Mouse (Mus musculus) myocyte (in vitro differentiated cells): Measurements from ENCODE around the gene Prpf8. TPM values are rescaled to one million over a fixed set of nuclear protein-coding genes. Genes with fewer than 3 reads are reported as not detected.
"Not testable (repeated sequence)": the region's sequence is repeated elsewhere in the genome, so short reads cannot be mapped to it uniquely, and the experiment has no call there.

Experiments
- H3K27me3 ChIP-seq: one replicate; pipeline ENCODE4 v1.6.1; 2011; ENCODE audit not compliant: control insufficient read depth, insufficient read depth, insufficient read length
- H3K36me3 ChIP-seq: one replicate; pipeline ENCODE4 v1.6.1; 2011; ENCODE audit not compliant: control insufficient read depth, insufficient read depth
- H3K4me2 ChIP-seq: one replicate; pipeline ENCODE4 v1.6.1; 2011; ENCODE audit warnings: low read depth, control low read depth
- H3K4me3 ChIP-seq: one replicate; pipeline ENCODE4 v1.5.1; 2011; ENCODE audit warnings: mild to moderate bottlenecking, control low read depth, moderate library complexity
- H3K79me2 ChIP-seq: one replicate; pipeline ENCODE4 v1.6.1; 2011; ENCODE audit not compliant: control insufficient read depth, insufficient read depth
- H3ac ChIP-seq: one replicate; pipeline ENCODE4 v1.6.1; 2011; ENCODE audit not compliant: control insufficient read depth, insufficient read length
- CEBPB ChIP-seq: IDR thresholded peaks from 2 replicates; pipeline ENCODE4 v1.6.1; 2011; ENCODE audit warnings: mild to moderate bottlenecking, moderate library complexity; ENCODE audit not compliant: poor library complexity, insufficient read depth, severe bottlenecking
- E2F4 ChIP-seq: IDR thresholded peaks from one replicate; pipeline ENCODE4 v1.6.1; 2011; ENCODE audit warnings: mild to moderate bottlenecking, control low read depth, moderate library complexity; ENCODE audit not compliant: insufficient read depth
- MAX ChIP-seq: IDR thresholded peaks from one replicate; pipeline ENCODE4 v1.6.1; 2011; ENCODE audit warnings: low read depth, mild to moderate bottlenecking, control low read depth
- MYOD1 ChIP-seq, 3 experiments: IDR thresholded peaks; one replicate each; pipeline ENCODE4 v1.6.1; 2011; ENCODE audit warnings: control low read depth in 2 of 3, low read depth in 2 of 3, mild to moderate bottlenecking in 2 of 3, moderate library complexity in 1 of 3; ENCODE audit not compliant: insufficient read length in 2 of 3, control insufficient read depth in 1 of 3
- MYOG ChIP-seq, 3 experiments: IDR thresholded peaks; one replicate each; pipeline ENCODE4 v1.6.1; 2011; ENCODE audit warnings: control low read depth in 2 of 3, low read depth in 2 of 3, mild to moderate bottlenecking in 2 of 3; ENCODE audit not compliant: insufficient read length in 2 of 3, control insufficient read depth in 1 of 3, insufficient read depth in 1 of 3
- POLR2A ChIP-seq: IDR thresholded peaks from one replicate; pipeline ENCODE4 v1.6.1; 2011; ENCODE audit warnings: low read depth, mild to moderate bottlenecking, control low read depth, moderate library complexity; ENCODE audit not compliant: insufficient read length
- POLR2AphosphoS2 ChIP-seq: IDR thresholded peaks from one replicate; pipeline ENCODE4 v1.6.1; 2011; ENCODE audit warnings: low read depth, control low read depth; ENCODE audit not compliant: insufficient read length
- REST ChIP-seq: IDR thresholded peaks from one replicate; pipeline ENCODE4 v1.6.1; 2011; ENCODE audit warnings: mild to moderate bottlenecking, control low read depth, moderate library complexity; ENCODE audit not compliant: insufficient read depth, insufficient read length
- SRF ChIP-seq: IDR thresholded peaks from one replicate; pipeline ENCODE4 v1.6.1; 2011; ENCODE audit warnings: low read depth; ENCODE audit not compliant: control insufficient read depth, insufficient read length
- TCF12 ChIP-seq: IDR thresholded peaks from one replicate; pipeline ENCODE4 v1.6.1; 2011; ENCODE audit warnings: mild to moderate bottlenecking, control low read depth; ENCODE audit not compliant: poor library complexity, insufficient read depth, severe bottlenecking
- TCF3 ChIP-seq: IDR thresholded peaks from one replicate; pipeline ENCODE4 v1.6.1; 2011; ENCODE audit warnings: low read depth, control low read depth; ENCODE audit not compliant: insufficient read length
- USF1 ChIP-seq: IDR thresholded peaks from one replicate; pipeline ENCODE4 v1.6.1; 2011; ENCODE audit warnings: low read depth, mild to moderate bottlenecking, control low read depth, moderate library complexity
- polyA plus RNA-seq: library from polyadenylated mRNA; unstranded; fragments of >200 nt; fragmentation: generic; extraction: Trizol; gene quantifications from one replicate; pipeline ENCODE4 v1.2.1, GENCODE M21; 2012; ENCODE audit warnings: missing spikeins

Prpf8 gene
- polyA plus RNA-seq, 1 experiment, result 93.0 TPM

GRCm38 (mm10) chr11:75551961-75552441, 65.4 kb downstream of the Prpf8 start:
- TF ChIP-seq POLR2AphosphoS2, result no peak
- peak; percentile 6 for TF ChIP-seq MAX
- TF ChIP-seq MYOG (IDR thresholded peaks at IDR 0.05; ENCODE audit: control insufficient read depth in 1 of 3, insufficient read depth in 1 of 3, insufficient read length in 2 of 3, low read depth in 2 of 3), result peak; percentile 80 to 99 (median 95)
- no peak for TF ChIP-seq E2F4
- peak; percentile 90 for TF ChIP-seq TCF3
- TF ChIP-seq POLR2A, result peak; percentile 34
- TF ChIP-seq MYOD1 (IDR thresholded peaks at IDR 0.05; ENCODE audit: control insufficient read depth in 1 of 3, insufficient read length in 2 of 3, low read depth in 2 of 3), result peak; percentile 90 to 98 (median 91)
- no peak for TF ChIP-seq SRF
- TF ChIP-seq TCF12, result peak; percentile 97

GRCm38 (mm10) chr11:75552906-75553482, 66.4 kb downstream of the Prpf8 start:
- Histone ChIP-seq H3K79me2 (no peaks in the 10 kb centered on the region), H3K4me3 (no peak overlapping the region), H3K27me3 (no peaks in the 10 kb centered on the region), H3K36me3 (no peaks in the 10 kb centered on the region), H3K4me2 (peak overlapping the region; percentile 55), H3ac (no peak overlapping the region)
- no peak for TF ChIP-seq SRF
- TF ChIP-seq MYOD1 (IDR thresholded peaks at IDR 0.05; ENCODE audit: control insufficient read depth in 1 of 3, insufficient read length in 2 of 3, low read depth in 2 of 3), result peak in 1 of 3 experiments; percentile 21

More at GRCm38 (mm10) chr11:75551961-75552441, 65.4 kb downstream of the Prpf8 start:
- H3K27me3 ChIP-seq, result no peaks in the 10 kb centered on the region
- no peak overlapping the region for H3K4me3 ChIP-seq
- no peak overlapping the region for H3ac ChIP-seq
- no peaks in the 10 kb centered on the region for H3K79me2 ChIP-seq
- H3K36me3 ChIP-seq, result no peaks in the 10 kb centered on the region
- peak overlapping the region; percentile 55 for H3K4me2 ChIP-seq

GRCm38 (mm10) chr11:75556006-75556405, 69.4 kb downstream of the Prpf8 start:
- not testable (repeated sequence) for H3K36me3 ChIP-seq, H3K27me3 ChIP-seq, H3ac ChIP-seq, H3K4me2 ChIP-seq, H3K79me2 ChIP-seq, H3K4me3 ChIP-seq

GRCm38 (mm10) chr11:75557142-75557541, 70.5 kb downstream of the Prpf8 start:
- no peak overlapping the region for H3K4me3 ChIP-seq
- no peaks in the 10 kb centered on the region for H3K79me2 ChIP-seq
- H3K27me3 ChIP-seq, result no peaks in the 10 kb centered on the region
- H3ac ChIP-seq, result no peak overlapping the region
- no peaks in the 10 kb centered on the region for H3K36me3 ChIP-seq
- H3K4me2 ChIP-seq, result no peak overlapping the region
- TF ChIP-seq MYOD1 (IDR thresholded peaks at IDR 0.05; ENCODE audit: control insufficient read depth in 1 of 3, insufficient read length in 2 of 3, low read depth in 2 of 3) (no peak), TCF12 (no peak), CEBPB (no peak), MYOG (IDR thresholded peaks at IDR 0.05; ENCODE audit: control insufficient read depth in 1 of 3, insufficient read depth in 1 of 3, insufficient read length in 2 of 3, low read depth in 2 of 3) (no peak), REST (no peak), POLR2A (no peak), E2F4 (no peak), USF1 (no peak), POLR2AphosphoS2 (no peak), MAX (no peak), SRF (no peak), TCF3 (no peak)

- H3K27me3 ChIP-seq, result no peaks in the 10 kb centered on the region
- TF ChIP-seq CEBPB (no peak), TCF3 (no peak), E2F4 (no peak), POLR2A (no peak), MAX (no peak), USF1 (no peak), SRF (no peak), REST (no peak), MYOG (IDR thresholded peaks at IDR 0.05; ENCODE audit: control insufficient read depth in 1 of 3, insufficient read depth in 1 of 3, insufficient read length in 2 of 3, low read depth in 2 of 3) (no peak), POLR2AphosphoS2 (no peak), TCF12 (no peak), MYOD1 (IDR thresholded peaks at IDR 0.05; ENCODE audit: control insufficient read depth in 1 of 3, insufficient read length in 2 of 3, low read depth in 2 of 3) (no peak)
- no peak overlapping the region for H3K4me2 ChIP-seq
- H3K4me3 ChIP-seq, result no peak overlapping the region
- no peaks in the 10 kb centered on the region for H3K79me2 ChIP-seq
- H3K36me3 ChIP-seq, result no peaks in the 10 kb centered on the region
- H3ac ChIP-seq, result no peak overlapping the region
These were observed 71.5 kb downstream of the Prpf8 start for GRCm38 (mm10) chr11:75558101-75558500.

Other genes starting within 250 kb of the Prpf8 start
- gene Rpa1, start 138.5 kb upstream of the Prpf8 start, polyA plus RNA-seq, result 63.4 TPM
- gene Smyd4, start 138.4 kb upstream of the Prpf8 start, polyA plus RNA-seq, result 6.9 TPM
- 911 TPM for gene Serpinf1, start 64.1 kb upstream of the Prpf8 start, polyA plus RNA-seq
- 0.06 TPM for gene Serpinf2, start 47.2 kb upstream of the Prpf8 start, polyA plus RNA-seq
- gene Wdr81, start 32.1 kb upstream of the Prpf8 start, polyA plus RNA-seq, result 17.3 TPM
- 2.9 TPM for gene Tlcd2, start 25.1 kb upstream of the Prpf8 start, polyA plus RNA-seq
- 4.6 TPM for gene Rilp, start 23.3 kb downstream of the Prpf8 start, polyA plus RNA-seq
- 0.06 TPM for gene Scarf1, start 26.7 kb downstream of the Prpf8 start, polyA plus RNA-seq
- 15.9 TPM for gene Slc43a2, start 44.9 kb downstream of the Prpf8 start, polyA plus RNA-seq
- 125 TPM for gene Pitpna, start 101.3 kb downstream of the Prpf8 start, polyA plus RNA-seq
- 20.7 TPM for gene Inpp5k, start 144.2 kb downstream of the Prpf8 start, polyA plus RNA-seq
- gene Myo1c, start 163.7 kb downstream of the Prpf8 start, polyA plus RNA-seq, result 177 TPM
- 34.5 TPM for gene Crk, start 192.4 kb downstream of the Prpf8 start, polyA plus RNA-seq
- 612 TPM for gene Ywhae, start 246.1 kb downstream of the Prpf8 start, polyA plus RNA-seq